Mouse (Mus musculus): ENCODE measurements around the gene Aoc3.
A peak's percentile ranks its signal among the peaks of the same experiment; 100 is the strongest.
"Not testable (repeated sequence)": the region's sequence is repeated elsewhere in the genome, so short reads cannot be mapped to it uniquely, and the experiment has no call there.

The Aoc3 gene

DNA sequence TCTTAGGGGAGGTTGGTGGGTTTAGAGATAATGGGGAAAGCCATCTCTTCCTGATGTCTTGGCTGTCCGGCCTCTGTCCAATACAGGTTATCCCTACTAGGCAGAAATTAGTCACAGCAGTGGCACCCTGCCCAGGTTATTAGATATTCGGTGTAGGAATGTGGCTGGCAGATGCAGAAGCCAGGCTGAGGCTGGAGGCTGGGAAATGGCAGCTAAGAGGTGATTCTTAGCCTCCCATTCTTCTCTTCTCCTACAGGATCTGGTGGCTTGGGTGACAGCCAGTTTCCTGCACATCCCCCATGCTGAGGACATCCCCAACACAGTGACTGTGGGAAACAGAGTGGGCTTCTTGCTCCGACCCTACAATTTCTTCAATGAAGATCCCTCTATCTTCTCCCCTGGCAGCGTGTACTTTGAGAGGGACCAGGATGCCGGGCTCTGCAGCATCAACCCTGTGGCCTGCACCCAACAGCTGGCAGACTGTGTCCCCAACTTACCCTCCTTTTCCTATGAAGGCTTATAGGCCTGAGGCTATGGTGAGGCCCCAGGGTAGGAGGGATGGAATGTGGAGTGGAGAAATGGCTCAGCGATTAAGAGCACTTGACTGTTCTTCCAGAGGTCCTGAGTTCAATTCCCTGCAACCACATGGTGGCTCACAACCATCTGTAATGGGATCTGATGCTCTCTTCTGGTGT, 1.3 kb upstream of the Aoc3 start:
- DNase-seq: no peak

DNA sequence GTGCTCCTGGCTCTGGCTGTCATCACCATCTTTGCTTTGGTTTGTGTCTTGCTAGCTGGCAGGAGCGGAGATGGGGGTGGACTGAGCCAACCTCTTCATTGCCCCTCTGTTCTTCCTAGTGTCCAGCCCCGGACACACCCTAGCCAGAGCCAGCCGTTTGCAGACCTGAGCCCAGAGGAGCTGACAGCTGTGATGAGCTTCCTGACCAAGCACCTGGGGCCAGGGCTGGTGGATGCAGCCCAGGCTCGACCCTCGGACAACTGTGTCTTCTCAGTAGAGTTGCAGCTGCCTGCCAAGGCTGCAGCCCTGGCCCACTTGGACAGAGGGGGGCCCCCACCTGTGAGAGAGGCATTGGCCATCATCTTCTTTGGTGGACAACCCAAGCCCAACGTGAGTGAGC, 556 bp downstream of the Aoc3 start:
- DNase-seq: not testable (repeated sequence)

DNA sequence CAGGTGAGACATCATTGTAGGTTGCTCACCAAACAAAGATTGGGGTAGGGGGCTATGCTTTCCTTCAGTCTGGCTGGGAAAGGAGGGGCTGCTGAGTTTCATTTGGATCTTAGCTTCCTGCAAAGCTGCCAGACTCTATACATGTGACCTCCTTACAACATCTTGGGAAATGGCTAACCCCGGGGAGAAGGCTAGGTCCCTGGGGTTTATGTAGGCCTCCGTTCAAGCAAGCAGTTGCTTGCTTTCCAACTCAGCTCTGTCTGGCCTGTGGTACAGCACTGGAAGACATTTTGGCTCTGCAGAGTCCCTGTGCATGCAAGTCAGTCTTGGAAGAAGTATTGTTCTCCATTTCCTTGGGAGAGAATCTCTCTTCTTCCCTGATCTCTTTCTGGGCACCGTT, 2.1 kb downstream of the Aoc3 start:
- no peak for DNase-seq

DNA sequence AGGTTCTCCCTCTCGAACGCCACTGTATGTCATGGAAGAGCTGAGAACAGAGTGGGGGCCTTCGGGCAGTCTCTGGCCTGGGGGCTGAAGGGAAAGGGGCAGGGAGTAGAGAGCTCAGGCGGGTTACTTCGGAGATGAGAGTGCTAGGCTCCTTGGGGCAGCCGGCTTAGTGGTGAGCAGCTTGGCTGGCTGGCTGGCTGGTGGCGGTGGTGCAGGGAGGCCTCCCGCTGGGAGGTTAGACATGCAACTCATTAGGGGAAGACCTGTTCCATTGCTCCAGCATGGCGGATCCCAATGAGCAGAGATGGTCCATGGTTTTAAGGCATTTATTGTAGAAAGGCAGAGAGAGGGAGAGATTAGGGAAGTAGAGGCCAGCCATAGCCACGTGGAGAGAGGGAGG, 3.6 kb downstream of the Aoc3 start:
- DNase-seq: no peak

DNA sequence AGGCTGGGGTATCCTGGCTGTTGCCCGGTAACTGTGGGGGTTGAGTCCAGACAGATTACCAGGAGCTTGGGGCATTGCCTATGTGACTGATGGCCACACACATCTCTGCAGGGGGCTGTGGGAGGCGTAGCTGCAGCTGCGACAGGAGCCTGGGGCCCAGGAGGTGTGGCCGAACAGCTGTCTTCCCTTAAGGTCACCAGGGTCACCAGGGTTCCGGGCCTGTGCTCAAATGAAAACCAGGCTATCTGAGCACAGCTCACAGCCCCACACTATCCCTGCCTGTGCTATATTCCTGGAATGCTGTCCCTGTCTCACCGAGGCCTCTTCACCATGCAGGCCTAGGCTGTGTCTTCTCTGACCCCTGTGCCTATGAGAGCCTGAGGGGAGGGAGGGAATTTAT, 4.1 kb downstream of the Aoc3 start:
- DNase-seq: no peak

DNA sequence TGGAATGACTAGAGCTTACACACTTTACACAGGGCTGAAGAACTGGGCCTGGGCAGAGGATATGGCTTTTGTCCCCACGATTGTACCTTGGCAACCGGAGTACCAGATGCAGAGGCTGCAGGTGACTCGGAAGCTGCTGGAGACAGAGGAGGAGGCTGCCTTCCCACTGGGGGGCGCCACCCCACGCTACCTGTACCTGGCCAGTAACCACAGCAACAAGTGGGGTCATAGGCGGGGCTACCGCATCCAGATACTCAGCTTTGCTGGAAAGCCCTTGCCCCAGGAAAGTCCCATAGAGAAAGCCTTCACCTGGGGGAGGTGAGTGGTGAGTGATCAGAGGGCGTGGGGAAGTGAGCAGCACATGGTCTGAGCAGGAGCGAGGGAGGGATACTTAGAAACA, 5.3 kb downstream of the Aoc3 start:
- no peak for DNase-seq

DNA sequence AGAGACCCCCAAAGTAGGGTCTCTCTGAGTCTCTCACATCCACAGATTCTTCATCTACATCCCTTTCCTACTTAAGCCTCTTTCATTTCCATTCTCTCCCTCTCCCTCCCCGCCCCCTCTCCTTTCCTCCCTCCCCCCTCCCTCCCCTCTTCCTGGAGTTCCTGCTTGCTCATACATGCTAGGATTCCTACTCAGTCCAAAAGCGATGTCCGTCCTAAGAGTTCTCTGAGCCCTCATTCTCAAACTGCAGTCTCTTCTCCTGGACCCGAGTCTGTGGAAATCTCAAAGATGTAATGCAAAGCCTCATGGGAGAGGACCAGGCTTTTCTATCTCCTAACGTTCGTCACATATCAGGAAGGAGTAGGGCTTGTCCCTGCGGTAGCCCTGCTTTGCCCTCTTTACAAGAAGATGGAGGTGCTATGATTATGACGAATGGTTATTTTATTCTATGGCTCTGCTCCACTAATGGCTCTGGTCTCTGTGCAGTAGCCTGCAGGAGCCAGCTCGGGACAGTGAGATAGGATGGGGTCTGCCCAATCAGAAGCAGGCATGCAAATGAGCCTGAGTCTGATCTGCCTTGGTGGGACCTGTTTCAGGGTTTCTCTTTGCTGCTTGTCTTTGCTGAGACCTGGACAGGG, 7.8 kb downstream of the Aoc3 start:
- peak; percentile 23 for DNase-seq

DNA sequence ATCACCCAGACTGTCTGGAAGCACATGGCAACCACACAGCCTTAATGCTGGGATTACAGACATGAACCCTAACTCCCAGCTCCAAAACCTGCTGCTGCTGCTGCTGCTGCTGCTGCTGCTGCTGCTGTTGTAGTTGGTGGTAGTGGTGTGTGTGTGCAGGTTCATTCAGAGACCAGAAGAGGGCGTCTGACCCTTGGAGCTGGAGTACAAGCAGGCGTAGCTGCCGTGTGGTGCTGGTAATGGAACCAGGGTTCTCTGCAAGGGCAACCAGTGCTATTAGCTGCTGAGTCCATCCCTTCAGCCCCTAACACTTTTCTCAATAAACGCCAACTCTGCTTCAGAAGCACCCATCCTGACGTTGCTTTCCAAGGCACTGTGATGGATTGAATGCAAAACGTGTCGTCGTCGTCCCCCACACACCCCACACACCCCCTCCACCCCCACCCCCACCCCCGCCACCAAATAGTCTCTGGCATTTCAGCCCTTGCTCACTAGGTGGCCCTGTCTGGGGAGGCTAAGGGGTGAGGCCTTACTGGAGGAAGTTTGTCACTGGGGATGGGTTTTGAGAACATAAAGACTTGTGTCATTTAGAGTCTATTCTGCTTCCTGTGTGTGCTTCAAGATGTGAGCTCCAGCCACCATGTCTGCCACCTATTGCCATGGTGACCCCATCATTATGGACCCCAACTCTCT, 16.8 kb downstream of the Aoc3 start:
- DNase-seq: no peak

DNA sequence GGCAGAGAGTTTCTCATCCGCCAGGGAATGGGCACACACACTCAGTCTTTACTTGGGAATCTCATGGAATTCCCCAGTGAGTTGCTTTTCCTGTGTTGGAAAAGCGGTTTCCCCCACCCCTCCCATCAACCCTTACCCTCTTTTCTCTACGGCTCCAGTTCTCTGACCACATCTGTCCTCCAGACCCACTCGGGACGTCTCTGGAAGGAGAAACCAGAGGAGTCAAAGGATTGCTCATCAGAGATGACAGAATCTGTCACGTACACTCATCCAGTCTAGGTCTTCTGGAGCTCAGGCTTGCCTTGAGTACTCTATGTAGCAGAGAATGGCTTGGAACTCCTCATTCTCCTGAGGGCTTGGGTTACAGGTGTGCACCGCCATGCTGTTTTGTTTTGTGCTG, 18.4 kb downstream of the Aoc3 start:
- no peak for DNase-seq

DNA sequence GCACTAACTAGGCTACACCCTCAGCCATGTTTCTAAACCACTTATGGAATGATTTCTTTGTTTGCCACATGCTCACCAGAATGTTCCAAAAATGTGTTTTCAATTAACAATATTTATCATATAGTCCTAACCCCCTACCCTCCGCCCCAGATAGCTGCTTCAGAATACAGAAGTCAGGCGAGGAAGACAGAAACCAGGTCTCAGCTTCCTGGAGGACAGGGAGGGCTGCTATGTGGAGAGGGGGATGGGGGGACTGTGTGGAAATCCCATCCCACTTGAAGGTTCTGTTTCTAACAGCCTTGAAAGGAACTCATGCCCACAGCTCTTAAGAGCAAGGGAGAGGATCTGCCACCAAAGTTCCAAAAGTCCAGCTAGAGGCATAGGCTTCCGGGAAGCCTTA, 18.8 kb downstream of the Aoc3 start:
- DNase-seq: no peak

DNA sequence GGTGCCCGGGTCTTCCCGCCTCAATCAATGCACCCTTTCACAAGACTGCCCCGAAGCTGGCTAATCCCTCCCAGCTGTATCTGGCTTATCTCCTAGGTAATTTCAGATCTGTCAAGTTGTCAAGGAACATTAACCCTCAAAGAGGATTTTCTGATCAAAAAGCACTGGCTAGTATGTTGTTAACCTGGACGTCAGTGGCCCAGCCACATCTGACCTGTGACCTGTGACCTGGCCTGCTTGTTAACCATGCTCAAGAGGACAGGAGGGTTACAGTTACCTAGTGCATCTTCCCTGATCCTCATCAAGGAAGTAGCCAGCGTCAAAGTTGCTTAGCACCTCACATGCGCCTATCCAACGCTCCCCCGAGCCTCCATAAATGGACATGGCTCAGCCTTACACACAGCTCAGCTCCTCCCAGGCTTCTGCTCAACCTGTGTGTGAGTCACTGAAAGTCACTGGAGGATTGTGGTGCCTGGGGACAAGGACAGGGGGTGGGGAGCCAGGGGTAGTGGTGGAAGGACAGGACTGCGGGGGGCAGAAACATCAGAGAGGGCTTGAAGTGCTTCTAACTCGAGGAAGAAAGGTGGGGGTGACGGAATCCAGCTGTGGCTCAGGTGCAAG, 20.8 kb downstream of the Aoc3 start:
- no peak for DNase-seq

DNA sequence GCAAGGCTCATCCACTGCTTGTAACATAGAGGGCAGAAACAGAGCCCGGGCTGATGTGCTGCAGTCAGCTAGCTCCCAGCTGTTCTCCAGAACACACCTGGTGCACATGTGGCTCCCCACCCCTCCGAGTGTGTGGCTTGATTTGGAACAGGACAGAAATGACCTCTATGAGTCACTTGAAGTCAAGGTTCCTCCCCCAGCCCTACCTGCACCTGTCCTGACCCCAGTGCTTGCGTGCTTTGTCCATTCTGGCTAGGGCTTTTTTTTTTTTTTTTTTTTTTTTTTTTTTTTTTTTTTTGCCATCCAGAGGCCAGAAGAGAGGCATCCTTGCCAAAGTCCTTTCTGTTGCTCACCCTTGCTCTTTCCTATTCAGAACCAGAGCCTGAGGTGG, 21.3 kb downstream of the Aoc3 start:
- DNase-seq: no peak

DNA sequence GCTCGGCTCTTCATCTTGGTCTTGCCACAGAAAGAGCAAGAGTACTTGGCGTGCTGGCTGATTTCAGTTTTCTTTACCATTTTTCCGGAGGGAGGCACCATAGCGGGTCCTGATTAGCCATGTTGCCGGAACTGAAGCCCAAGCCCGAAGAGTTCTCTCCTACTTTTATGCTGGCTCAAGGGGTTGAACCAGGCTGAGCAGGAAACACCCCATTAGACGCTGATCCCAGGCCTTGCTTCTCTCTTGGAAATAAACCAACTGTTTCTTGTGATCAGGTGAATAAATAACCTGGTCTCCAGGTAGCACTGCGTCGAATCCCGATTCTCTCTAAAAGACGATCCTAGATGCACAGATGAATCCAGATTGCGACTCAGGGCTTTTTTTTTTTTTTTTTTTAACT, 23.0 kb downstream of the Aoc3 start:
- DNase-seq: no peak

DNA sequence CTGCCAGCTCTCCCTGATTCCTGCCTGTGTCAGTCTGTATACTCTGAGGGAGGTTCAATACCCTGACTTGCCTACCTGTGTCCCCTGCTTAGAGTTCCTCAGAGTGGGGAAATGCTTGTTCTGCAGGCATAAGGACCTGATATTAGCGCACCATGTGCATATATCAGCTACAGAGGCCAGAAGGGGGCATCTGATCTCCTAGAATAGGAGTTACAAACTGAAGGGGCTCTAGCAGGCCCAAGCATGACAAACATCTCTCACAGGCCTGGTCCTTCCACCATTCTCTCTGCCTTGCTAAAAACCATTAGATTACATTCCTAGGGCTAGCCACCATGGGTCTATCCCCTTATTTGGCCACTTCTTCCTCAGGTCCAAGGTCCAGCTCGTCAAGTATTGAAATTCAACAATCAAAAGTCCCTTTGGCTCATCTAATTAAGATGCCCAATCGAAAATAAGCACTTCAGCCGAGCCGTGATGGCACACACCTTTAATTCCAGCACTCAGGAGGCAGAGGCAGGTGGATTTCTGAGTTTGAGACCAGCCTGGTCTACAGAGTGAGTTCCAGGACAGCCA, 24.1 kb downstream of the Aoc3 start:
- DNase-seq: no peak

DNA sequence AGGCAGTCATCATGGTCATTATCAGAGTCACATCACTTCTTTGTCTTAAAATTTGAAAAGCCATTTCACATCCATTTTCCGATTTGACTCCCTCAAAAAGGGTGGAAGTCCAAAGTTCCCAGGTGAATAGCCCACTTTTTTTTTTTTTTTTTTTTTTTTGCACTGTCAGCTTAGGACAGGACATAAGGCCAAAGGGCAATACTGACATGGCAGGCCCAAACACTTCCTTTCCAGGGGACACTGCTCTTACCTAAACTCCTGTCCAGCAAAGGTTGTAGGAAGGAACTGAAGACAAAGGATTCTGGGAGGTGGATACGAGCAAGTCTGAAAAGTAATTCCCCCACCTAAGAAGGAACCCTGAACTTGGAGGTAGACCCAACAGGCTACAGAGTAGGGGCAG, 25.5 kb downstream of the Aoc3 start:
- DNase-seq: no peak

DNA sequence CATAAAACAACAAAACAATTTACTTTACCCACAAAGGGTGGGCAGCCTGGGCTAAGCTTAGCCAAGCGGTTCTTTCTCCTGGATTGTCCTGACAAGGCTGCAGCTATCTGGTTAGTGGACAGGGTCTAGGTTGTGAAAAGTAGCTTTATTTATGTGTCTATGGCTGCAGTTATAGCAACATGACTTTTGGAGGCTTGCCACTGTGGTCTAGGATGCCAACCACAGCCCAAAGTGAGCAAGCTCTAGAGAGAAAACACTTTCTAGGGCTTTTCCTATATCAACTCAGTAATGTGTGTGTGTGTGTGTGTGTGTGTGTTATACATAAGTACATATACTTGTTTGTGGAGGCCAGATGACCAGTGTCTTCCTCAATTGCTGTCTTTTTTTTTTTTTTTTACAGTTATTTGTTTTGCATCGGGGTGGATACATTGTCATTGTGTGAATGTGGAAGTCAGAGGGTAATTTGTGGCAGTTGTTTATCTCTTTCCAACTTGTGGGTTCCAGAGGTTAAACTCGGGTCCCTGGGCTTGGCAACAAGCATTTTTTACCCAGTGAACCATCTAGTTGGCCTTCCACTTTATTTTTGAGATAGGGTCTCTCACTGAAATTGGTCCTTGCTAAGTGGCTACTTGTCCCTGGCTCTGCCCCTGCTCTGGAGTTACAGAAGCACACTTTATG, 27.2 kb downstream of the Aoc3 start:
- no peak for DNase-seq

DNA sequence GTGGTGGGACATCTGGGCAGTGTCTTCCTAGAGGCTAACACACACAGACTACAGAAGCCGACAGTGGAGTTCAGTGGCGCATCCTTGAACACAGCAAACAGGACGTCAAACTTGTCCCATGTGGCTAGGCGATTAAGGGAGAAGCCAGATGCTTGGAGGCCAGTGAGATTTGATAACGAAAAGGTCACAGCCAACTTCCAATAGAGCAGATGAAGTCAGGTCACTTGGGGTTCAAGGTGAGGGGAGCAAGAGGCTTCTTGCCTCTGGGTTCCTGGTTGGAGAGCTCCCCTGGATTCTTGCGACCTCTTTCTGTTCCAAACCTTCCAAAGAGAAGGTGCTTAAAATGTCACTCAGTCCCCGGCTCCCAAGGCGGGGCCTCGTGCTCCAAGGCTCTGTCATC, 29.4 kb downstream of the Aoc3 start:
- DNase-seq: no peak

DNA sequence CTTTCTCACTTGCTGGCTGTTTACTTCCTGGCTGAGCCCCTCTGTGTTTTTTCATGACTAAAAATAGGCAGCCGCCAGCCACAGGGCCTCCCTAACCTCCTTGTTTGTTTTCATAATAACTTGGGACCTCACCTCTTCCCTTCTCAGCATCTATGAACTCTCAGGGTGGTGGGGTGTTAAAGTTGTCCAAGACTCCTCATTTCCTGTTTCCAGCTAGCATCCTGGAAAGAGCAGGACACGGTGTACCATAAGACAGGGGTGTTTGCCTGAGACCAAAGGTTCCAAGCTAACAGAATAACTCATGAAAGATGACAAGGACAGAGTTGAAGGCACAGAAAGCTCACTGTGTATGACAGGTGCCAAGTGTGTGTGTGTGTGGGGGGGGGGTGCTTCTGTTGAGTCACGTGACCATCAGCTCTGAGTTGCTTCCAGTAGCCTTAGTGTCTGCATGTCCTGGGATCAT, 30.3 kb downstream of the Aoc3 start:
- no peak for DNase-seq

DNA sequence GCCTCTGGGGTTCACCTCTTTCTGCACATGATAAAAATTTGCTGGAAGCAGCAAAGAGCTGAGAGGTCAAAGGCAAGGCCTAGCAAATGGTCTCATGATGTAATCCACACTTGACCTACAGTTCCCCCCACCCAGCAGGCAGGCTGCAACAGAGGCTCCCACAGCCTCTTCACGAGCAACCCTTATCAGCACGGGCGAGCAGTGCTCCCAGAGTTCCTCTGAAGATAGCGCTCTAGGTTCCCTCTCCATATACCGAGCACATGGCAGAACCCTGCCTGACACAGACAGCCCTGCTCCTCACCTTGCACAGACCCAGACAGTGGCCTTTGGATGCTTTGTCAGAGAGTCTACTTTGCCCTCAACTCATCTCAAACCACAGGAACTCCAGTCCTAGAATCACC, 34.1 kb downstream of the Aoc3 start:
- DNase-seq: no peak

DNA sequence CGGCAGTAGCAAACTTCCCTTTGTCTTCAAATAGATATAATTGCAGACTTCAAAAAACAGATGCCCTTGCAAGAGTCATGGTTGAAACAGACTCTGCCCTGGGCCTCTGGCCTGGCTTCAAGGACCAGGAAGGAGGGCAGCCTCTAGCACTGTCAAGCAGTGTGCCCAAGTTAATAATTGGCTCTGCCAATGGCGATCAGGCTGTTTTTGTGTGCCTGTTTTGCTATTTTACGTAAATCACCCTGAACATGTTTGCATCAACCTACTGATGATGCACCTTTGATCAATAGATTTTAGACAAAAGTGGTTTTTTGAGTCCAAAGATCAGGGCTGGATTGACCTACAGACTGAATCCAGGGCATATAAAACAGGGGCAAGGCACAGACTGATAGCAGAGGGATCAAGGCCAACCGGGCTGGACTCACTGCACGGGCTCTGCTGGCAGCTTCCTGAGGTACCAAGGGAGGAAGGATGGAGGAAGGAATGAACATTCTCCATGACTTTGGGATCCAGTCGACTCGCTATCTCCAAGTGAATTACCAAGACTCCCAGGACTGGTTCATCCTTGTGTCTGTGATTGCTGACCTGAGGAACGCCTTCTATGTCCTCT, 37.0 kb downstream of the Aoc3 start, which contains the start of gene G6pc:
TSS of gene G6pc (plus strand) at position 236 of the 610 bp plus-strand sequence.
- no peak for DNase-seq

DNA sequence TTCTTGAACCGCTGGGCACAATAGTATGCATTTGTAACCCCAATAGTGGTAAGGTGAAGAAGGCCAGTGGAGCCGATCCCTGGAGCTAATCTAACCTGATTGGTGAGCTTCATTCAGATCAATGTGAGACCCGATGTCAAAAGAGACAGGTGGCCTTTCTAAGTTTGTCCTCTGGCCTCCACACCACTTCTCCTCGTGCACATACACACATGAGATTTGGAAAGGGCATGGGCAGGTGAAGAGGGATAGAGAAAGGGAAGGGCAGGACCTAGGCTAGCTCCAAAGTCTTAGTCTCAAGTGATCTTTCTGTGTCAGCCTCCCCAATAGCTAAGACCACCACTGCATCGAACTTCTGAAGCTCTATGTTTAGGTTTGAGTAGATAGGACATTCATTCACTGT, 39.7 kb downstream of the Aoc3 start:
- no peak for DNase-seq

DNA sequence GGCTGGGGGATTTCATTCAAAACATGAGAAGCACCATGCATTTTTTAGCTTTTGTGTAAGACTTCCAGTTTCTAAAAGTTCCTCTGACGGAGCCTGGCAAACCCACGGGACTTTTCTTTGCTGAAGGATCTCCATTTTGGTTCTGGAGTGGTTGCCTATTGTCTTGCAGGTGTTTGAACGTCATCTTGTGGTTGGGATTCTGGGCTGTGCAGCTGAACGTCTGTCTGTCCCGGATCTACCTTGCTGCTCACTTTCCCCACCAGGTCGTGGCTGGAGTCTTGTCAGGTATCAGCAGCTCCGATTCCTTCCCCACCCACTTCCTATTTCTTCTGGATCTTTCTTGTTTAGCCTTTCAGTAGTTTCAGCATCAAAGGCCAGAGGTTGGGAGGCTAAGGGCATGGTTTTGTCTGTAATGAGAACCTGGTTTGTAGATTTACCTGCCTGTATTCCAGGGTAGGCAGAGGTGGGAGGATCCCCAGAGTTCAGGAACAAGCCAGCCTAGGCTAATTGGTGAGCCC, 44.1 kb downstream of the Aoc3 start:
- no peak for DNase-seq

Data from cerebellum, adult 11-12 months (tissue).